In genomic region chr1:127079012-127079411, GRCm38 (mm10) we compare ENCODE assay signal across 25 mouse cellular contexts.
A peak's percentile ranks its signal among the peaks of the same experiment; 100 is the strongest.
DNase-seq lines count a peak whose midpoint lies in the region; ATAC-seq lines count a peak whose summit lies in the region.
"Had no signal": no experiment of that assay in that cellular context is flagged by ENCODE, and none has a peak within 500 bp of the region (broad histone marks: within the 10 kb centered on the region; RNA-seq: fewer than 3 reads in every experiment).

No protein-coding gene starts in this region.

- DNase-seq in embryo, embryonic 10 days (ENCODE audit: low spot score) = peak; percentile 9
- no peak for DNase-seq in embryo, embryonic 11 days
- peak; percentile 7 for DNase-seq in hindbrain, embryonic 11.5 days (ENCODE audit: low spot score)
- DNase-seq in hindbrain, embryonic 14.5 days (ENCODE audit: low spot score) = no peak
- peak; percentile 1 for DNase-seq in midbrain, embryonic 11.5 days (ENCODE audit: low spot score, missing footprints)
- DNase-seq in retina, embryonic 14.5 days (ENCODE audit: low spot score) = peak; percentile 13
- no peak for DNase-seq in thymus, postnatal 0 days (ENCODE audit: low spot score)
- DNase-seq: adrenal gland, adult 8-10 months; adrenal gland, postnatal 25 days; B cell, adult 2 months; cerebellum, adult 11-12 months; cerebellum, adult 8-10 months; gastrocnemius, postnatal 10 days; gastrocnemius, postnatal 36 days had no signal

- ATAC-seq in hindbrain, embryonic 11.5 days (ENCODE audit: low FRiP score) = no peak; the same call in 1 of the 2 replicates
- no peak for ATAC-seq in hindbrain, embryonic 14.5 days (ENCODE audit: low FRiP score)
- no peak for ATAC-seq in midbrain, embryonic 11.5 days (ENCODE audit: low FRiP score)
- no peak for ATAC-seq in midbrain, embryonic 13.5 days
- ATAC-seq: activated CD4-positive, CD25-positive, alpha-beta regulatory T cell, adult 4 months; forebrain, embryonic 16.5 days; intestine, postnatal 0 days had no signal

- no peak overlapping the region for H3K4me3 ChIP-seq in hindbrain, embryonic 11.5 days (ENCODE audit: low read depth, low read length)
- no peak overlapping the region for H3K4me3 ChIP-seq in hindbrain, embryonic 14.5 days (replicated peaks; ENCODE audit: low read length)
- H3K4me3 ChIP-seq in midbrain, embryonic 11.5 days (ENCODE audit: low read depth, low read length) = no peak overlapping the region
- no peak overlapping the region for H3K4me3 ChIP-seq in midbrain, embryonic 13.5 days (replicated peaks)
- H3K4me3 ChIP-seq: embryonic facial prominence, embryonic 10.5 days; embryonic facial prominence, embryonic 13.5 days; erythroblast, embryonic 14.5 days; forebrain, embryonic 12.5 days; hindbrain, embryonic 10.5 days; hindbrain, embryonic 15.5 days had no signal

- no peaks in the 10 kb centered on the region for H3K9me3 ChIP-seq in hindbrain, embryonic 11.5 days (ENCODE audit: control insufficient read depth, low read length)
- H3K9me3 ChIP-seq in hindbrain, embryonic 14.5 days (ENCODE audit: control insufficient read depth, low read length) = no peaks in the 10 kb centered on the region
- H3K9me3 ChIP-seq in midbrain, embryonic 11.5 days (ENCODE audit: control insufficient read depth, low read length) = no peaks in the 10 kb centered on the region
- no peaks in the 10 kb centered on the region for H3K9me3 ChIP-seq in midbrain, embryonic 13.5 days
- H3K9me3 ChIP-seq: embryonic facial prominence, embryonic 10.5 days; embryonic facial prominence, embryonic 13.5 days; forebrain, embryonic 12.5 days; hindbrain, embryonic 15.5 days had no signal

- no peaks in the 10 kb centered on the region for H3K4me1 ChIP-seq in hindbrain, embryonic 11.5 days (replicated peaks; ENCODE audit: control insufficient read depth, insufficient read depth, low read length)
- H3K4me1 ChIP-seq in hindbrain, embryonic 14.5 days (replicated peaks; ENCODE audit: control insufficient read depth, insufficient read depth, low read length) = no peaks in the 10 kb centered on the region
- H3K4me1 ChIP-seq in midbrain, embryonic 11.5 days (ENCODE audit: control insufficient read depth, insufficient read depth, low read length) = no peaks in the 10 kb centered on the region
- H3K4me1 ChIP-seq in midbrain, embryonic 13.5 days (replicated peaks) = no peaks in the 10 kb centered on the region
- H3K4me1 ChIP-seq: embryonic facial prominence, embryonic 13.5 days; forebrain, embryonic 12.5 days; hindbrain, embryonic 10.5 days; hindbrain, embryonic 15.5 days had no signal

- H3K36me3 ChIP-seq in hindbrain, embryonic 11.5 days (ENCODE audit: control insufficient read depth, insufficient read depth, low read length) = no peaks in the 10 kb centered on the region
- no peaks in the 10 kb centered on the region for H3K36me3 ChIP-seq in hindbrain, embryonic 14.5 days (replicated peaks; ENCODE audit: control insufficient read depth, insufficient read depth)
- no peaks in the 10 kb centered on the region for H3K36me3 ChIP-seq in midbrain, embryonic 11.5 days (ENCODE audit: control insufficient read depth, insufficient read depth, low read length)
- no peaks in the 10 kb centered on the region for H3K36me3 ChIP-seq in midbrain, embryonic 13.5 days
- H3K36me3 ChIP-seq: embryonic facial prominence, embryonic 10.5 days; embryonic facial prominence, embryonic 13.5 days; forebrain, embryonic 12.5 days; hindbrain, embryonic 10.5 days; hindbrain, embryonic 15.5 days had no signal

- no peak overlapping the region for H3K9ac ChIP-seq in hindbrain, embryonic 11.5 days (ENCODE audit: low read depth, low read length)
- no peak overlapping the region for H3K9ac ChIP-seq in hindbrain, embryonic 14.5 days
- no peak overlapping the region for H3K9ac ChIP-seq in midbrain, embryonic 11.5 days (ENCODE audit: low read length)
- no peak overlapping the region for H3K9ac ChIP-seq in midbrain, embryonic 13.5 days (replicated peaks)
- H3K9ac ChIP-seq: embryonic facial prominence, embryonic 13.5 days; forebrain, embryonic 12.5 days; hindbrain, embryonic 15.5 days had no signal

- no peak overlapping the region for H3K27ac ChIP-seq in hindbrain, embryonic 11.5 days (ENCODE audit: low read depth, low read length)
- no peak overlapping the region for H3K27ac ChIP-seq in hindbrain, embryonic 14.5 days
- no peak overlapping the region for H3K27ac ChIP-seq in midbrain, embryonic 11.5 days (ENCODE audit: low read depth, low read length)
- H3K27ac ChIP-seq in midbrain, embryonic 13.5 days = no peak overlapping the region
- H3K27ac ChIP-seq: embryonic facial prominence, embryonic 10.5 days; embryonic facial prominence, embryonic 13.5 days; forebrain, embryonic 12.5 days; hindbrain, embryonic 10.5 days; hindbrain, embryonic 15.5 days had no signal

- no peaks in the 10 kb centered on the region for H3K27me3 ChIP-seq in hindbrain, embryonic 11.5 days (ENCODE audit: control insufficient read depth, insufficient read depth, low read length)
- H3K27me3 ChIP-seq in hindbrain, embryonic 14.5 days (ENCODE audit: control insufficient read depth, insufficient read depth, low read length) = no peaks in the 10 kb centered on the region
- H3K27me3 ChIP-seq in midbrain, embryonic 11.5 days (ENCODE audit: control insufficient read depth, insufficient read depth, low read length) = no peaks in the 10 kb centered on the region
- H3K27me3 ChIP-seq in midbrain, embryonic 13.5 days = no peaks in the 10 kb centered on the region
- H3K27me3 ChIP-seq: embryonic facial prominence, embryonic 13.5 days; forebrain, embryonic 12.5 days; hindbrain, embryonic 15.5 days had no signal

- WGBS in hindbrain, embryonic 11.5 days = 68% methylated on average over 4 of the region's 4 CpGs
- 70% methylated on average over 4 of the region's 4 CpGs for WGBS in hindbrain, embryonic 14.5 days
- 79% methylated on average over 4 of the region's 4 CpGs for WGBS in midbrain, embryonic 11.5 days
- WGBS in midbrain, embryonic 13.5 days = 80% methylated on average over 4 of the region's 4 CpGs

- no peak overlapping the region for H3K4me2 ChIP-seq in hindbrain, embryonic 11.5 days (replicated peaks; ENCODE audit: low read depth, low read length)
- H3K4me2 ChIP-seq in hindbrain, embryonic 14.5 days (replicated peaks) = no peak overlapping the region
- no peak overlapping the region for H3K4me2 ChIP-seq in midbrain, embryonic 11.5 days
- H3K4me2 ChIP-seq in midbrain, embryonic 13.5 days (replicated peaks) = no peak overlapping the region
- H3K4me2 ChIP-seq: embryonic facial prominence, embryonic 13.5 days; forebrain, embryonic 12.5 days; heart, embryonic 11.5 days; hindbrain, embryonic 15.5 days had no signal

Comparison
In these comparisons a context has a peak if more than half of its experiments do, and no peak if none do; other contexts are left out.
1. DNase-seq: peak in embryo, embryonic 10 days (single experiment), hindbrain, embryonic 11.5 days (single experiment), midbrain, embryonic 11.5 days (single experiment) and retina, embryonic 14.5 days (single experiment); none in embryo, embryonic 11 days (single experiment), hindbrain, embryonic 14.5 days (single experiment) and thymus, postnatal 0 days (single experiment).